ENCODE assay signal across 15 mouse cellular contexts in the genomic region with DNA sequence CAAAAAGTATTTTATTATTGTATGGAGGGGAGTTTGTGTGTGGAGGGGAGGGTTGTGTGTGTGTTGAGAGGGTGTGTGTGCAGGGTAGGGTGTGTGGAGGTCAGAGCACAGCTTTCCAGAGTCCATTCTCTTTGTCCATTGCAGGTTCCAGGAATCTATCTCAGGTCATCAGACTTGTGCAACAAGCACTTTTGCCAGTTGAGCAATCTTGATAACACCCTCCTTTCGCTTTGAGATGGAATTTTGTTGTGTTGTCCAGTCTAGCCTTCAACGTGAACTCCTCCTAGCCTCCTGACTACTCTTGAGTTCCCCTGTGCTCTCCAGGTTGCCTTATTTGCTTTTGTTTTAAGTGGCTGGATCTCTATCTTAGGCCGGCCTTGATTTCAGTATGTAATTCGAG. TPM values are rescaled to one million over a fixed set of nuclear protein-coding genes. Genes with fewer than 3 reads are reported as not detected.
DNase-seq lines count a peak whose midpoint lies in the region.
"Had no signal": no experiment of that assay in that cellular context is flagged by ENCODE, and none has a peak within 500 bp of the region (broad histone marks: within the 10 kb centered on the region; RNA-seq: fewer than 3 reads in every experiment).

No protein-coding gene starts in this region.

- peak; percentile 15 for DNase-seq in heart, adult 11 months
- no peak for DNase-seq in heart, adult 18-20 months
- peak; percentile 61 to 78 for DNase-seq in lung, adult 18-20 months
- no peak for DNase-seq in lung, postnatal 14 days
- peak; percentile 74 for DNase-seq in lung, postnatal 25 days (ENCODE audit: low spot score)
- no peak for DNase-seq in embryo, embryonic 11 days
- DNase-seq in ovary, adult 18-20 months (ENCODE audit: low spot score), result no peak
- DNase-seq: adrenal gland, postnatal 14 days; B cell, adult 2 months; cerebellum, adult 11-12 months; cerebellum, adult 9-10 months; cerebellum, postnatal 25 days; gastrocnemius, postnatal 14 days; heart, postnatal 36 days had no signal

RNA-seq across cellular contexts. Expression of a gene that starts 6.6 kb away (rescaled TPM):
- 1 to 10 TPM; 5.4 to 5.7 TPM for total RNA-seq in heart, adult 18-20 months (2021)

RNA-seq across cellular contexts. Expression of a gene that starts 18.5 kb away (rescaled TPM):
- total RNA-seq in heart, adult 18-20 months (2021), result 10 to 100 TPM; 59.0 to 64.3 TPM

RNA-seq across cellular contexts. Expression of a gene that starts 36.4 kb away (rescaled TPM):
- 10 to 100 TPM; 10.0 to 10.8 TPM for total RNA-seq in heart, adult 18-20 months (2021)
- total RNA-seq: MEL had no signal

RNA-seq across cellular contexts. Expression of a gene that starts 48.3 kb away (rescaled TPM):
- total RNA-seq in heart, adult 18-20 months (2021), result 10 to 100 TPM; 28.8 to 29.8 TPM

Comparison
In these comparisons a context has a peak if more than half of its experiments do, and no peak if none do; other contexts are left out.
1. DNase-seq: peak in heart, adult 11 months (single experiment), lung, adult 18-20 months (2 of 2) and lung, postnatal 25 days (single experiment); none in heart, adult 18-20 months (0 of 2), lung, postnatal 14 days (single experiment), embryo, embryonic 11 days (single experiment) and ovary, adult 18-20 months (single experiment).